Mouse (Mus musculus) neural tube, embryonic 14.5 days (tissue): ENCODE measurements around the gene March5. TPM values are rescaled to one million over a fixed set of nuclear protein-coding genes. Genes with fewer than 3 reads are reported as not detected.

ENCODE experiments used
- ATAC-seq: fragments of 200-750 bp; cut with Nextera tagmentation; 2 replicates; pipeline ENCODE4 v1.8.0; 2017; ENCODE audit warnings: low read depth, mild to moderate bottlenecking, moderate TSS enrichment, moderate library complexity
- H3K27ac ChIP-seq: fragments of 300-500 bp; sonication (generic); 2 replicates; pipeline ENCODE4 v1.5.1; 2014; ENCODE audit warnings: low read depth, mild to moderate bottlenecking, control low read depth, low read length, moderate library complexity, mixed read lengths
- H3K27me3 ChIP-seq: fragments of 300-500 bp; sonication (generic); 2 replicates; pipeline ENCODE4 v1.6.1; 2014; ENCODE audit warnings: low read length; ENCODE audit not compliant: control insufficient read depth, insufficient read depth
- H3K36me3 ChIP-seq: fragments of 300-500 bp; sonication (generic); 2 replicates; pipeline ENCODE4 v1.6.1; 2014; ENCODE audit warnings: low read length, mixed read lengths; ENCODE audit not compliant: control insufficient read depth, insufficient read depth
- H3K4me1 ChIP-seq: fragments of 300-500 bp; sonication (generic); 2 replicates; pipeline ENCODE4 v1.6.1; 2014; ENCODE audit warnings: low read length; ENCODE audit not compliant: control insufficient read depth, insufficient read depth
- H3K4me2 ChIP-seq: fragments of 300-500 bp; sonication (generic); 2 replicates; pipeline ENCODE4 v1.6.1; 2014; ENCODE audit warnings: mild to moderate bottlenecking, low read depth, low read length, control low read depth
- H3K4me3 ChIP-seq: fragments of 300-500 bp; sonication (generic); 2 replicates; pipeline ENCODE4 v1.5.1; 2014; ENCODE audit warnings: low read depth, low read length, control low read depth, mixed read lengths
- H3K9ac ChIP-seq: fragments of 300-500 bp; sonication (generic); replicated peaks from 2 replicates; pipeline ENCODE4 v1.6.1; 2014; ENCODE audit warnings: low read depth, mild to moderate bottlenecking, control low read depth, low read length, mixed read lengths
- H3K9me3 ChIP-seq: fragments of 300-500 bp; sonication (generic); 2 replicates; pipeline ENCODE4 v1.6.1; 2016; ENCODE audit warnings: low read length; ENCODE audit not compliant: control insufficient read depth
- WGBS: fragments of 180-500 bp; shearing (Covaris S2); extraction: QIAGEN DNeasy Blood & Tissue Kit; methylation state at CpG from one replicate; pipeline ENCODE4 v1.1.7; 2014; 5-methylcytosine and 5-hydroxymethylcytosine counted together
- polyA plus RNA-seq: library from polyadenylated mRNA; unstranded; fragments of >200 nt; fragmentation: Nextera tagmentation; extraction: Ambion mirVana; gene quantifications from 2 replicates; pipeline ENCODE4 v1.2.1, GENCODE M21; 2014

March5 gene
- polyA plus RNA-seq, 1 experiment from 2014 or later, result 121 TPM

GRCm38 (mm10) chr19:37206641-37207302 is 571 bp upstream of the March5 start:
- H3K9me3 ChIP-seq, result no peaks in the 10 kb centered on the region
- under 1% methylated on average over 41 of the region's 47 CpGs for whole genome bisulfite sequencing

GRCm38 (mm10) chr19:37208176-37208755 is 923 bp downstream of the March5 start, which contains the start of gene Cpeb3:
Gene Cpeb3 (minus strand): TSS chr19:37208601.
- no peaks in the 10 kb centered on the region for H3K27me3 ChIP-seq
- peak within 1 kb of the TSS; percentile 96 for H3K9ac ChIP-seq
- H3K4me3 ChIP-seq, result peak within 1 kb of the TSS; percentile 99
- H3K4me1 ChIP-seq, result peaks cover 15% of the 10 kb centered on the region
- no peak for ATAC-seq
- under 1% methylated on average over 15 of the region's 15 CpGs for whole genome bisulfite sequencing
- H3K27ac ChIP-seq, result peak within 1 kb of the TSS; percentile 80
- H3K36me3 ChIP-seq, result peaks cover 5% of the 10 kb centered on the region
- H3K4me2 ChIP-seq, result peak within 1 kb of the TSS; percentile 91
- H3K9me3 ChIP-seq, result no peaks in the 10 kb centered on the region

More at GRCm38 (mm10) chr19:37206641-37207302, 571 bp upstream of the March5 start:
- peaks cover 5% of the 10 kb centered on the region for H3K36me3 ChIP-seq
- H3K9ac ChIP-seq, result peak overlapping the region; percentile 96
- no peaks in the 10 kb centered on the region for H3K27me3 ChIP-seq
- peak; percentile 79 for ATAC-seq
- peak overlapping the region; percentile 80 for H3K27ac ChIP-seq
- H3K4me3 ChIP-seq, result peak overlapping the region; percentile 99
- peaks cover 15% of the 10 kb centered on the region for H3K4me1 ChIP-seq
- peak overlapping the region; percentile 91 for H3K4me2 ChIP-seq

- Histone ChIP-seq H3K9ac (no peak overlapping the region), H3K27ac (no peak overlapping the region), H3K4me1 (peaks cover 15% of the 10 kb centered on the region), H3K27me3 (no peaks in the 10 kb centered on the region), H3K4me3 (peak overlapping the region; percentile 99; the same call in 1 of the 2 replicates), H3K4me2 (peak overlapping the region; percentile 91), H3K36me3 (peaks cover 5% of the 10 kb centered on the region), H3K9me3 (no peaks in the 10 kb centered on the region)
- no peak for ATAC-seq
- 74% methylated on average over 7 of the region's 7 CpGs for WGBS
These were observed 1.6 kb downstream of the March5 start for GRCm38 (mm10) chr19:37208986-37209385.

GRCm38 (mm10) chr19:37209467-37210128 is 2.3 kb downstream of the March5 start:
- Histone ChIP-seq H3K27me3 (no peaks in the 10 kb centered on the region), H3K27ac (no peak overlapping the region), H3K4me2 (peak overlapping the region; percentile 91; the same call in 1 of the 2 replicates), H3K36me3 (peaks cover 5% of the 10 kb centered on the region), H3K9me3 (no peaks in the 10 kb centered on the region), H3K4me1 (peaks cover 15% of the 10 kb centered on the region), H3K9ac (no peak overlapping the region), H3K4me3 (no peak overlapping the region)
- 89% methylated on average over 8 of the region's 8 CpGs for WGBS
- no peak for ATAC-seq

- Histone ChIP-seq H3K27me3 (no peaks in the 10 kb centered on the region), H3K4me3 (no peak overlapping the region), H3K27ac (no peak overlapping the region), H3K4me2 (no peak overlapping the region), H3K9me3 (no peaks in the 10 kb centered on the region), H3K9ac (no peak overlapping the region), H3K4me1 (peaks cover 15% of the 10 kb centered on the region), H3K36me3 (peaks cover 5% of the 10 kb centered on the region)
- WGBS, result 97% methylated on average over 4 of the region's 4 CpGs
- no peak for ATAC-seq
These were observed 3.1 kb downstream of the March5 start for GRCm38 (mm10) chr19:37210457-37210856.

- H3K9ac ChIP-seq, result no peak overlapping the region
- H3K36me3 ChIP-seq, result peaks cover 5% of the 10 kb centered on the region
- ATAC-seq, result no peak
- no peak overlapping the region for H3K4me2 ChIP-seq
- peaks cover 15% of the 10 kb centered on the region for H3K4me1 ChIP-seq
- WGBS, result 98% methylated on average over 3 of the region's 3 CpGs
- H3K27me3 ChIP-seq, result no peaks in the 10 kb centered on the region
- no peaks in the 10 kb centered on the region for H3K9me3 ChIP-seq
- no peak overlapping the region for H3K4me3 ChIP-seq
- H3K27ac ChIP-seq, result no peak overlapping the region
These were observed 4.1 kb downstream of the March5 start for GRCm38 (mm10) chr19:37211416-37211815.

- no peaks in the 10 kb centered on the region for H3K27me3 ChIP-seq
- H3K4me1 ChIP-seq, result peaks cover 1% of the 10 kb centered on the region; the same call in 1 of the 2 replicates
- WGBS, result 87% methylated on average over 2 of the region's 2 CpGs
- H3K36me3 ChIP-seq, result peaks cover 28% of the 10 kb centered on the region
- H3K4me2 ChIP-seq, result no peak overlapping the region
- no peak overlapping the region for H3K9ac ChIP-seq
- H3K4me3 ChIP-seq, result no peak overlapping the region
- H3K9me3 ChIP-seq, result no peaks in the 10 kb centered on the region
- H3K27ac ChIP-seq, result no peak overlapping the region
- no peak for ATAC-seq
These were observed 7.4 kb downstream of the March5 start for GRCm38 (mm10) chr19:37214711-37215110.

GRCm38 (mm10) chr19:37225197-37225862 is 18.0 kb downstream of the March5 start:
- ATAC-seq, result no peak
- Histone ChIP-seq H3K27ac (no peak overlapping the region), H3K4me1 (no peaks in the 10 kb centered on the region), H3K27me3 (no peaks in the 10 kb centered on the region), H3K9me3 (no peaks in the 10 kb centered on the region), H3K36me3 (peaks cover 12% of the 10 kb centered on the region), H3K4me2 (no peak overlapping the region), H3K9ac (no peak overlapping the region), H3K4me3 (no peak overlapping the region)
- WGBS, result 90% methylated on average over 6 of the region's 6 CpGs
